Mouse (Mus musculus) adrenal gland, postnatal 36 days (tissue): ENCODE measurements around the gene Cars. TPM values are rescaled to one million over a fixed set of nuclear protein-coding genes. Genes with fewer than 3 reads are reported as not detected.

Experiments used
- DNase-seq, 2 experiments: peaks; one replicate each; pipeline ENCODE4 v3.0.0; 2021; ENCODE audit warnings: mixed read lengths in 1 of 2
- microRNA-seq: library from miRNA; unstranded; fragments of <30 nt; microRNA quantifications from one replicate; pipeline ENCODE4 v1.2.0, GENCODE M21; 2021
- total RNA-seq, 2 experiments: library from RNA; stranded (reverse); gene quantifications; 2 replicates each; pipeline ENCODE4 v1.2.3; 2021

The Cars gene
- total RNA-seq, 2 experiments from 2014 or later = 46.9 to 59.3 TPM

DNA sequence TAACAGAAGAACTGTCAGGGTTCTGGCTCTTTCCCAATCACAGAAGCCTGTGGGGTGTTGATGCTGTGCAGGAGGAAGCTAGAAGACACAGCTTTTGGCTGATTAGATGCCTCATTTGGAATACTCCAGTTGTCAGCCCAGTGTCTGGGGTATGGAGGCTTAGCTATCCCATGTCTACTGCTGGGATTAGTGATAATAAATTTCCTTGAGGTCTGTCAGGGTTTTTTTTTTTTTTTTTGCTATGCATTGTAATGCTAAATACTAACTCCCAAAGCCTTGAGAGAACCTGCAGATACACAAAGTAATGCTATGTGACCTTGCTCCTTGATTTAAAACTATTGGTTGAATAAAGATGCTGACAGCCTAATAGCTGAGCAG, 88.6 kb downstream of the Cars start:
- DNase-seq = no peak

DNA sequence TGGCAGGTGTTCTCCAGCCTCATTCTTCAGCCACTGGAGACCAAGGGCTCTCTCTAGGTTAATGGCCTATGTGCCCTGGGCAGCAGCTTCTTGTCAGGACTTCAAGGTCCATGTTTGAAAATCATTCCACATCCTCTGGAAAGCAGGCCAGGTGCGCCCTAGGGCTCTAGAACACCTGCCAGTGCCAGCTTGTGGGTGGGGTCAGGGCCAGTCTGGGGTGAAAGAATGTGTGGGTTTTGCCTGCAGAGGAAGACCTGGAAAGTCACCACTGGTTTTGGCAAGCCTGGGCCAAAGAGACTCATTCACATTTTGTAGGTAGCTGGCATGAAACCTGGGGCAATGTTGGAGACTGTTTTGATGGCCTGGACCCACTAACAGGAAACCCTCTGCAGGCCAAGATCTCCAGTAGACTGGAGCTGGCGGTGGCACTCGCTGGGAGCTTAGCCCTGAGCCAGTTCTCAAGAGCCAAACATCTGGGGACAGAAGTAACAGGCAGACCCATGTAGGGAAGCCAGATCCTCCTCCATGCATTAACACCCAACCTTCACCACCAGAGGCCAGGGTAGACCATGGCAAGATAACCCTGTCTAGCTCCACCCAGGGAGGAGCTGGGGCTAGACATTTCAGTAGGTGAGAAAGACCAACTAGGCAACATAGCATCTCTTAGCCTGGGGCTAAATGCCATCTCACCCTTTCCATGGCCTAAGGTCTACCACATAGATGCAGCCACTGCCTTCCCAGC, 89.1 kb downstream of the Cars start:
- DNase-seq = no peak

DNA sequence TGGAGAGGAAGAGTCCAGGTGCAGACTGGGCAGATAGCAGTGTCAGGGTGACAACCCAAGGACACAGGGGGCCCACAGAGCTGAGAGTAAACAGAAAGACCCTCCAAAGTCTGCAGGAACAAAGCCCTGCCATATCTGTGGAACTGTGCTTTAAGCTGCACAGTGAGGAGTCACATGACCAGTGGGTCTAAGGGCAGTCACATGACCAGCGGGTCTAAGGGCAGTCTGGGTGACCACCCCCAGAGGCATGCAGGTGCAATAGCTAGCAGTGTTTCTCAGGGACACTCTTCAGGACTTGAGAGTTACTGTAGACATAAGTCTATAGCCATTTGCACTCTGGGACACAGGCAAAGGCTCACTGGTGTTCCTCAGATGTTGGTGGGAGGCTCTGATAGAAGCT, 90.3 kb downstream of the Cars start:
- no peak for DNase-seq

Small RNA genes within 50 kb of the gene (microRNA-seq; reads per million reads assigned to microRNA genes)
- gene Mir7064 = 1.00 reads per million

Other genes starting within 250 kb of the Cars start
- gene Cdkn1c, start 139.0 kb downstream of the Cars start, total RNA-seq = 100 to 1,000 TPM; 242 to 645 TPM
- 1 to 10 TPM; 1.4 to 1.5 TPM for gene Slc22a18, start 126.4 kb downstream of the Cars start, total RNA-seq
- gene Phlda2, start 96.9 kb downstream of the Cars start, total RNA-seq = 1 to 10 TPM in 1 of 2 experiments, under 1 TPM in 1; 0.43 to 2.6 TPM
- gene Nap1l4, start 51.0 kb downstream of the Cars start, total RNA-seq = 100 to 1,000 TPM; 149 to 150 TPM
- 1 to 10 TPM in 1 of 2 experiments, under 1 TPM in 1; 0.79 to 1.7 TPM for gene Tnfrsf26, start 28.6 kb upstream of the Cars start, total RNA-seq
- 1 to 10 TPM; 3.5 to 3.9 TPM for gene Tnfrsf22, start 49.6 kb upstream of the Cars start, total RNA-seq
- 1 to 10 TPM; 3.1 to 4.3 TPM for gene Tnfrsf23, start 85.8 kb upstream of the Cars start, total RNA-seq
- gene Osbpl5, start 156.9 kb upstream of the Cars start, total RNA-seq = 10 to 100 TPM; 29.6 to 32.4 TPM
- gene Mrgprg, start 166.9 kb upstream of the Cars start, total RNA-seq = 1 to 10 TPM; 1.3 to 3.8 TPM
- 1 to 10 TPM; 1.3 to 1.6 TPM for gene Mrgpre, start 184.4 kb upstream of the Cars start, total RNA-seq
- gene Nadsyn1, start 222.8 kb upstream of the Cars start, total RNA-seq = 10 to 100 TPM; 11.8 to 12.6 TPM
- gene Dhcr7, start 223.1 kb upstream of the Cars start, total RNA-seq = 1,000 to 10,000 TPM in 1 of 2 experiments, 100 to 1,000 TPM in 1; 948 to 1,085 TPM